Mouse (Mus musculus) adrenal gland (tissue): ENCODE data around the gene Klb.

Source experiments
- intact Hi-C: fragments of 180-260 bp; cut with DNase I; formaldehyde crosslinking; loops from one replicate; pipeline ENCODE4 v1.15.1; 2025

The Klb gene

DNA sequence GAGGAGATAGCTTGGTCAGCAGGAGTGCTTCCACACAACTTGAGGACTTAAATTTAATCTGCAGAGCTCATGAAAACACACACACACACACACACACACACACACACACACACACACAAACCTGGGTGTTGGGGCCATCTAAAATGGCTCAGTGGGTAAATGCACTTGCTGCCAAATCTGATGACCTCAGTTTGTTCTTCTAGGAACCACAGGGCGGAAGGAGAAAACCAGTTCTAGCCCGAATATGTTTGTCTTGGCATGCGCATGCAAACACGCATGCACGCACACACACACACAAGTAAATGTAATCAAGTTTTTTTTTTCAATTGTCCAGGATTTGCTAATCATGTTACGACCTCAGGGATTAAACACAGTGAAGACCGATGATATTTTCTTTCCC, 23.4 kb downstream of the Klb start:
- intact Hi-C loops: no loop called here

DNA sequence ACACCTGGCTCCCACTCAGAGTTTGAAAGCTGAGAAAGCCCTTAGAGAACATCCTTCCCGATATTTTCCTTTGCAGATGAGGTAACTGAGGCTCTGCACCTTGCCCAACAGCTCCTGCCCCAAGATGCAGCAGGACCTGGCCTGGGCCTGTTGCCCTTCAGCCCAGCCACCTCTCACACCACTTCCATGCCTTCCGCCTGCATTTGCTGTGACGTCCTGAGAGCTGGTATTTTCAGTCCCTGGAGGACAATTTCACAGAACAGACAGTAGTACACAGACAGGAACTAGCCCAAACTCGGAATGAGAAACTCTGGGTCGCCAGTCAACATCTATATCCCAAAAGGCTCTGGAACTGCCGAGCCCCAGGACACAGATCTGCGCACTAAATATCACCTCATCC, 26.6 kb downstream of the Klb start:
- intact Hi-C loops: no loop called here

DNA sequence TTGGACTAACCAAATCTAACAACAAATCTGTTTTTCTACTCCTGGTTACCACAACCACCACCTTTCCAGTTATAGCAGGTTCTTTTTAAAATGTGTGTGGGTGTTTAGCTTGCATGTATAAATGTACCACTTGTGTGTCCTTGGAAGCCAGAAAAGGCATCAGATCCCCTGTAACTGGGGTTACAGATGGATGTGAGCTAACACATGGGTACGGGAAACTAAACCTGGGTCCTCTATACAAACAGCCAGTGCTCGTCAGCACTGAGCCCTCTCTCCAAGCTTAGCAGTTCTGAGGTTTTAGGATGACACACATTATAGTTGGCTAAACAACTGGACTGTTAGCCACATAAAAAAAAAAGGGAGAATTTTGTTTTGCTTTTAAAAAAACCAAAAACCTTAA, 37.6 kb downstream of the Klb start:
- intact Hi-C loops: loop anchor here (10.0 kb wide), 1 partner anchor 91 kb away; no protein-coding TSS in a partner anchor

DNA sequence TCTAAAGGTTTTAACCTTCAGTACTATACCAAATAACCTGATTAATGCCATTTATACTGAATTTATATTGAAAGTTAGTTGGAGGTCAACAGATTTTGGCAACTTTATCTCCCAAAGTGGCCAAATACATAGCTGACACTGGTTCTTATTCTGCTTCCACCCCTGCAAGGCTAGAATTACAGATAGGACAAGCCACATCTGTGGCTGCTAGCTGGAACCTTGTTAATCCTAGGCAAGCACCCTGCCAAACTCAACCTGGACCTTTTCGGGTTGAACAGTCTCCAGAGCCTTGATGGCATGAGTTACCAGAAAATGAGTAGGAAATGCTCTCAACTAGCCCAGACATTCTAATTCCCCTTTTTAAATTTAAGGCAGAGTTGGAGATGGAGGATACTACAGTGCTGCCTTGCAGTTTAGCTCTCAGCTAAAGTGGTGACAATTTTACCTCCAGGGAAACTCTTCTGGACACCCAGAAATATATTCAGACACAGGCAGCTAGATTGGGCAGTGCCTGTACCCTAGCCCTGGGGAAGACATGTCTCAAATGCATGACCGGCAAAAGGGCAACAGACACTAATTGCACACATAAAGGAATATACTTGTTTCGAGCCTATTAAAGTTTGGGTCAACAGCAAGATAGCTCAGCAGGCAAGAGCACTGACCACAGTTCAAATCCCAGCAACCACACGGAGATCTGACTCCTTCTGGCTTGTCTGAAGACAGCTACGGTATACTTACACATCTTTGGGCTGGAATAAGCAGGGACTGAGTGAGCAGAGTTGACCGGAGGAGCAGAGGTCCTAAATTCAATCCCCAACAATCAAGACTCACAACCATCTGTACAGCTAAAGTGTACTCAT, 39.1 kb downstream of the Klb start:
- intact Hi-C loops: loop anchor here (10.0 kb wide), 1 partner anchor 92 kb away; no protein-coding TSS in a partner anchor

DNA sequence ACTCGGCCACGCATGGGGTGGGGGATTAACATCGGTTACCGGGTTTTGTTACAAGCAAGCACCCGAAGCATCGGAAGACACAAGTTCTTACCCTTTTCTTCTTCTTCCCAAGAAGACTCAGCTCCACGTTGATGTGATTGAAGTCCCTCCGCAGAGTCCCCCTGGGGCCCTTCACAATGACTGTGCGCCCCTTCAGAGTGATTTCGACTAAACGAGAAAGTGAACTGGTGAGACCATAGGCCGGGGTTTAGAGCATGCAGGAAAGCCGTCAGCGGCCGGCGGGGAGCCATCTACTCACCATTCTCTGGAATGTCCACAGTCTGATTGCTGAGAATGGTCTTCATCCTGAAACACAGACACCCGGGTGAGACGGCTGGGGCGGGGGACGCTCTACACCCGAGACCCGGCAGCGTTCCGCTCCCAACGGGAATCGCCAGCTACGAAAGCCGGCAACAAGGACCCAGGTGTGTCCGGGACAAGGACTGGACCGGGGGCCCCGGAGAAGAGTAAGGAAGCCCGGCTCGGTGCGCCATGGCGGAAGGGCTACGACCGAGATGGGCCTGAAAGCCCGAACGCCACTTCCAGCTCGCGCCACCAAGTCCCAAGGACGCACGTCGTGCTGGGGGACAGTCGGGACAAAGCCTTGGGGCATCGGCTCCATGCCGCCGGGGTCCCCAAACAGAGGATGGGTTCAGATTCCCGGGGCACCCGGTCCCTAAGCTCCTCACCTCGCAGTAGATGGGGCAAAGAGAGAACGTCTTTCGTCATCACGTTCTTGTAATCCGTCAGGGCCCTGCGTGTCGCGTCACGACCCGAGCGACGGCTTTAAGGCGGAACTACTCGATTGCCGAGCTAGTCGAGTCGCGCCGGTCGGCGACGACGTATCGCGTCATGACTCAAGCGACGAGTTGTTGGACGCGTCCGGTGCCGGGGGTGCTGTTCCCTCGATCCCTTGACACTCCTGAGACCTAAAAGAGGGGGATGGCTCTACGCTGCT, 42.8 kb downstream of the Klb start, which contains the start of the genes Rpl9 and Lias:
Rpl9 (minus strand) TSS at position 797 of the 997 bp plus-strand sequence.
Lias (plus strand) TSS at position 850 of the 997 bp plus-strand sequence.
- intact Hi-C loops: loop anchor here (5.0 kb wide), 1 partner anchor 54 kb away; the partner anchor contains the start of gene Rfc1

DNA sequence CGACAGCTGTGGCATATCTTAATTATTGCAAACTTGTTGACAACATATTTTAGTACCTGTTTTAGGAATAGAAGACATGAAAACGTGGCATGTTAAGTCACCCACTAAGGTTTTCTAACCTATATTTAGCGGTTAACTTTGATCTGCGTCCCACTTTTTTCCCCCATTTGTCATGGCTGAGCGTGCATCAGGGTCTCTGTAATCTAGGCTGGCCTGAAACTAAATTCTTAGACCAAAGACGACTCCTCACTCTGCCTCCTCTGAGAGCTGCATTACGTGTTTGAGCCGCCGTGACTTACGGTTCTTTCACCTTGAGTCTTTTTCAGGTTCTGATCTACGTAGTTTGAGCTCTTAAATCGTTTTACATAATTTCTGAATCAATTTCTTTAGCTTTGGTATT, 43.6 kb downstream of the Klb start:
- intact Hi-C loops: loop anchor here (5.0 kb wide), 1 partner anchor 54 kb away; the partner anchor contains the start of gene Rfc1

DNA sequence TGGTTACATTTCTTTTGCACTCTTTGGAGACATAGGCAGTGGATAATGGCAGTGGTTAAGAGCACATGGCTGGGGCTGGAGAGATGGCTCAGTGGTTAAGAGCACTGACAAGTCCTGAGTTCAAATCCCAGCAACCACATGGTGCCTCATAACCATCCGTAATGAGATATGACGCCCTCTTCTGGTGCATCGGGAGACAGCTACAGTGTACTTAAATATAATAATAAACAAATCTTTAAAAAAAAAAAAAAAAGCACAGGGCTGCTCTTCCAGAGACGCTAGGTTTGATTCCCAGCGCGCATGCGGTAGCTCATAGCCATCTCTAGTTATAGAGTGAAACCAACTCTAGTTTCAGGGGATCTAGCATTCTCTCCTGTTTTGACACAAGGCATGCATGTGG, 46.3 kb downstream of the Klb start:
- intact Hi-C loops: loop anchor here (5.0 kb wide), 1 partner anchor 57 kb away; the partner anchor contains the start of gene Rfc1

DNA sequence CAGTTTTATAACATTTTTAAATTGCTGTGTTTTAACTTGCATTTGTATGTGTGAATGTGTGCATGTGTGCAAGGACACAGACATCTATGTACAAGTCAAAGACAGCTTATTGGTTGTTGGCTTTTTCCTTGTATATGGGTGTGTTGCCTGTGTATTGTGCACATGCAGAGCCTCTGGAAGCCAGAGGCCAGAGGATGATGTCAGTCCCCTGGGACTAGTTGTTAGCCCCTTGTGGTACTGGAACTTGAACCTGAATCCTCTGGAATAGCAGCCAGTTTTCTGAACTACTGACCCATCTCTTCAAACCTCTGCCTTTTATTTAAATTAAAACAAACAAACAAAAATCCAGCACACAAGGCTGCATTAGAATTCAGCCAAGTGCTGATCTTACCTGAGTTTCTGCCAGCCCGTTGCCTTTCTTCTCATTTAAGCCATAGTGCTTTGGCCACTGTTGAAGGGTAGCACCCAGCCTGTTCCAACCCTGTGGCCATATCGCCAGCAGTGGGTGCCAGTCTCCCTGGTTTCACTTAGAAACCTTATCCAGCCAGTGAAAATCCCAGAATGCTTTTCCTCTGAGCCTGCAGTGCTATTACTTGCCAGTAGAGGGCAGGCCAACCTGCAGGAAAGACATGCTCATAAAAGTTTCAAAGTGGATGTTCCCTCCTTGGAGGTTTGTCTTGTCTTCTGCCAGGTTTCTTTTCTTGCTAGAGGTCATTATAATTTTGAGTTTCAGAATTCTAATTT, 53.3 kb downstream of the Klb start:
- intact Hi-C loops: loop anchor here (2.0 to 10.0 kb wide), 2 partner anchors 213 to 295 kb away; no protein-coding TSS in a partner anchor

DNA sequence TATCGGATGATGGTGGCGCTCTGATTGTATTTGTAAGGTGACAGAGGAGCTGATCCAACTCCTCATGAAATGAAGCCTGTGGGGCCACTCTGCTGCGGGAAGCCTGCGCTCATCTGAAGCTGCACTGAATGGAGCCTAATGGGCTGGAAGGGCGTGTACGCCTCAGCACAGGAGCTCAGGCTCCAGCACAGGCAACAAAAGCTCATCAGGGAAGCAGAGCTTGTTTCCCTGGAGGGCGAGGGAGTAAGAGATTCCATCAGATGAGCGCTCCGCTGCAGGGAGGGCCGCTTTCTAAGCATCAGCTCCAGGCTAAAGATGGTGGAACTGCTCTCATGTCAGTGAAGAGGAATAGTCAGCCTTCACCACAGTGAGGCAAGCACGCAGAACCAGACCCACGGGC, 59.9 kb downstream of the Klb start:
- intact Hi-C loops: loop anchor here (10.0 kb wide), 1 partner anchor 207 kb away; no protein-coding TSS in a partner anchor

DNA sequence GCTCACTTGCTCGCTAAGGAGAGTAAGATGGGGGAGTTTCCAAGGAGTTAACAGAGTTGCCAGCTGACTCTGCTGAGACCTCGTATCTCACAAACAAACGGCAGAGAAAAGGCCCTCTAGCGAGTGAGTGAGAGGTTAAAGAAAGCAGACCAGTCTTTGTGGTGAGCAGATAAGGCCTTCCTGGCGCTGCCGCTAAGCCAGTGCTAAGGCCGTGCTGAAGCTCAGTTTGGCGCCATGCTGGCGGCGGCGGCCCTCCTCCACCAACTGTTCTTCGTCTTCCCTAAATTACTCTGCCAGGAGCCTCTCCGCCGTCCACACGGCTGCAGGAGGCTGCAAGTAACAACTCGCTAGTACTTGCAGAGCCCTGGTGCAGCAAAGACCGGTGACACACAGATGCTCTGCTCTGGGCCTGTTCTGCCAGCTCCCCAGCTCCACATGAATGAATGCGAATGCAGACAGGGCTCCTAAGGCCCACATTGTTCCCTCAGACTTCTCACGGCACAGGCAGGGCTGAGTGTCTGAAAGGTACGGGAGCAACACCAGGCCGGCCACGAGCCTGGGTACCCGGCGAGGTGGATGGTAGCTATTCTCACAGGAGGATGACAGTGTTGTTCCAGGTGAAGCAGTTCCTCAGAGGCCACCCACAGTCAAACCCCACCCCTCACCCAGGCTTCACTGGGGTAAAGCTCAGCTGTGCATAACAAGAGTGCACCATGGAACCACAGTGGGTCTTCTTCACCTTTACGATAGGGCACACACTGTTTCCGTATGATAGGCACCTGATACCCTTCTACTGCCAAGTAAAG, 67.7 kb downstream of the Klb start:
- intact Hi-C loops: no loop called here

DNA sequence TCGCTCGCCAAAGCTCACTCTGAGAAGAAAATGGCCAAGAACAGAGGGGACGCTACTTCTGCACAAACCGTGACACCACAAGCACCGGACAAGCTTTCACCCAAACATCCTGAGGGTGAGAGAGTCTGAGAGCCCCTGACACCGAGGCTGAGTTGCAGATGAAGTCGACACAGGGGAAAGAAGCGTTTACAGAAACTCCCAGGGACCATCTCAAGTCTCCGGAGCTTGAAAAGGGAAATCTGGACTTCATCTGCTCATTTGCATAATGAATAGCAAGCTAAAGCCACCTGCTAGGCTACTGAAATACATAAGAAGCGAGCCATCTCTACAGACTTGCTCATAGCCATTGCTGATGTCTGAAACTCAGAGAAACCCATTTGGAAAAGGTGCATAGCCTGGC, 71.0 kb downstream of the Klb start:
- intact Hi-C loops: no loop called here

DNA sequence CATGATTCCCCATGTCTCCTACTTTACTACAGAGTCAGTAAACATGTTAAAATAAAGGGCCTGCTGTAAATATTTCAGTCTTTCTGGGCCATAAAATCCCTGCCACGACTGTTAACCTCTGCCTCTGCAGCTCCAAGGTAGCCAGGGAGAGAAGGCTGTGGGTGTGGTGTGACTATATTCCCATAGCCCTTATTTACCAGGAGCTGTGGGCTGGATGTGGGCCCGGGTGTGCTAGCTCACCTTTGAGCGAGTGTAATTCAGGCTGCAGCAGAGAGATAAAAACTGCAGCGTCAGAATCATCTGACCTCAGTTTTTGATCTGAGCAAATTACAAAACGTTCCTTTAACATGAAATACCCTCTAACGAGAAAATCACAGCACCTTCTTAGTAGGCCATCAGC, 72.7 kb downstream of the Klb start:
- intact Hi-C loops: no loop called here

DNA sequence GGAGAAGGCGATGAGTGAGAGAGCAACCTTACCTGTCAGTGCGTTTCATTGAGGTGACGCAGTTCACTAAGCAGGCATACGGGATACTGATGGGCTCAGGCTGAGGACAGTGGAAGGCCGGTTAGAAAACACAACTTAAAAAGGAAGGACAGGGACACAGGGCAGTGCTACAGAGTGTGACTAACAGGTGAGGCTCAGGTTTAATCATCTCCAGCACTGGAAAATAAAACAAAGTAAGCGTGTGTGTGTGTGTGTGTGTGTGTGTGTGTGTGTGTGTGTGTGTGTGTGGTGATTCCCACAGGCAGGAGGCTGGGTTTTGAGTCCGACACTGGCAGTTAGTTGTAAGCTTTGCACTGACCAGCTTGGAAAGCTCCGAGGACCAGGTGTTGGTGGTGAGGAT, 74.7 kb downstream of the Klb start:
- intact Hi-C loops: no loop called here

DNA sequence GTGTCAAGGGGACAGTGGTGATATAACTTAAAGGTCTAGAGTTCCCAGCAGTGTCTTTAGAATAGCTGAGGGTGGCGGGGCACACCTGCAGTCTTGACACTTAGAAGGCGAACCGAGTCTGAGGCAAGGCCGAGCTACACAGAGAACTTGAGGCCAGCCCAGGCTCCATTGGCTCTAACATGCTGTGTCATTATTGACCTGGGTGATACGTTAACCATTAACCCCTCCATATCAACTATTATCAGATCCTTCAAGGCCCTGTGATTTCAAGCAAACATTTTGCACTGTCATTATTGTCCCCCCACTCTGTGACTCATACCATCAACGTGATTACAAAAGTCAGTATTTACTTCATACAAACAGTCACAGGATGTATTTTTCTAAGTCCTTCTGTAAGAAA, 76.1 kb downstream of the Klb start:
- intact Hi-C loops: no loop called here

DNA sequence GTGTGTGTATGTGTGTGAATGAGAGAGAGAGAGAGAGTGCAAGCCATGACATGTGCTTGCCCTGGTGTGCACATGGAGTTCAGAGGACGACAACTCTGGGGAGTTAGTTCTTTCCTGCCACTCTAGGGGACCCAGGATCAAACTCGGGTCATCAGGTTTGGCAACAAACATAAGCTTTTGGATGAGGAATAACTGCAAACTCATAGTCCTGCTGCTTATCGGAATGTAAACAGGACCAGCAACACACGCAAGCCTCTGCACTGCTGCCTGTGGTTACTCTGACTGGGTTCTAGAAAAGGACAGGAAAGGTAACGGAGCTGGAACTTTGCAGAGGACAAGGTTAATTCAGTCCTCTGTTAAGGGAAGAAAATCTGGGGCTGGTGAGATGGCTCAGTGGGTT, 77.1 kb downstream of the Klb start:
- intact Hi-C loops: no loop called here

DNA sequence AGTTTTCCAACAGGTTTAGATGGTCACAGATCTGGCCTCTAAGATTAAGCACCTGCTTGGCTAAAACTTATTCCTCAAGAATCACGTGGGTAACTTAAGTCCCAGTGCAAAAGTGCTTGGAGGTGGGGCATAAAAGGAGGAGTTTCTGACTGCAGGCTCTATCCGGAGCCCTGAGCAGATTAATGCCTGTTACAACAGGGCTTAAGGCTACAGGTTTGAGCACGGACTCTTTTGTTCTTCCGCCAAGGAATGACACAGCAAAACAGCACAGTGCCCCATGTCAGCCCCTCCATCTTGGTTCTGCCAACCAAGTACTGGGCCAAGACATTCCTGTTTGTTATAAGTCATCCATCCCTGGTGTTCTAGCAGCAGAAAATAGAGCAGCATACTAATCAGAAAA, 80.2 kb downstream of the Klb start:
- intact Hi-C loops: no loop called here

DNA sequence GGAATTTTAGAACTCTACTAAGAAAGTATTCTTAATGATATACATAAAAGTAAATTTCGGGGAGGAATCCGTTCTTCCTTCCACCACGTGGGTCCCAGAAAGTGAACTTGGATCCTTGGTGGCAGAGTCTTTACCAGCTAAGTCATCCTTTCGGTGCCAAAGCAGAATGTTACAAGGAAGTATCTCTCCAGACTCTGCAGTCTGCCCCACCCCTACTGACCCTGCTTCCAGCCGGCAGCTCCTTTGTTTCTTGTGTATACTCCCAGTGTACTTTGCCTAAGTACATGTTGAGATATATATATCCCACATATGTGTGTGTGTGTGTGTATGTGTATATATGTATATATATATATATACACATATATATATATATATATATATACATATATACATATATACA, 81.3 kb downstream of the Klb start:
- intact Hi-C loops: no loop called here
